22 mouse cellular contexts compared by ENCODE assay signal in genomic region chr8:120180445-120180970, GRCm38 (mm10). TPM values are rescaled to one million over a fixed set of nuclear protein-coding genes. Genes with fewer than 3 reads are reported as not detected.
DNase-seq lines count a peak whose midpoint lies in the region; ATAC-seq lines count a peak whose summit lies in the region.
"Had no signal": no experiment of that assay in that cellular context is flagged by ENCODE, and none has a peak within 500 bp of the region (broad histone marks: within the 10 kb centered on the region; RNA-seq: fewer than 3 reads in every experiment).

No protein-coding gene starts in this region.

- peaks cover 63% of the 10 kb centered on the region for H3K4me1 ChIP-seq in heart, embryonic 10.5 days
- peaks cover 62% of the 10 kb centered on the region for H3K4me1 ChIP-seq in midbrain, embryonic 12.5 days
- H3K4me1 ChIP-seq in midbrain, embryonic 16.5 days (ENCODE audit: control insufficient read depth, insufficient read depth, low read length) = peaks cover 41% of the 10 kb centered on the region
- peaks cover 75% of the 10 kb centered on the region for H3K4me1 ChIP-seq in embryonic facial prominence, embryonic 10.5 days
- peaks cover 39% of the 10 kb centered on the region for H3K4me1 ChIP-seq in stomach, embryonic 16.5 days (ENCODE audit: control insufficient read depth, insufficient read depth, low read length)

- H3K36me3 ChIP-seq in heart, embryonic 10.5 days = no peaks in the 10 kb centered on the region
- H3K36me3 ChIP-seq in midbrain, embryonic 12.5 days = no peaks in the 10 kb centered on the region
- no peaks in the 10 kb centered on the region for H3K36me3 ChIP-seq in midbrain, embryonic 16.5 days (ENCODE audit: control insufficient read depth, insufficient read depth, low read length)
- H3K36me3 ChIP-seq in embryonic facial prominence, embryonic 10.5 days (replicated peaks) = no peaks in the 10 kb centered on the region
- H3K36me3 ChIP-seq in stomach, embryonic 16.5 days (ENCODE audit: control insufficient read depth, insufficient read depth, low read length) = no peaks in the 10 kb centered on the region
- H3K36me3 ChIP-seq: heart, embryonic 13.5 days; intestine, embryonic 15.5 days; liver, embryonic 13.5 days; neural tube, embryonic 12.5 days had no signal

- WGBS in heart, embryonic 10.5 days = 55% methylated on average over 7 of the region's 7 CpGs
- WGBS in midbrain, embryonic 12.5 days = 44% methylated on average over 7 of the region's 7 CpGs
- 43% methylated on average over 7 of the region's 7 CpGs for WGBS in midbrain, embryonic 16.5 days
- WGBS in embryonic facial prominence, embryonic 10.5 days = 62% methylated on average over 7 of the region's 7 CpGs
- WGBS in stomach, embryonic 16.5 days = 37% methylated on average over 7 of the region's 7 CpGs

- H3K9me3 ChIP-seq in heart, embryonic 10.5 days = no peaks in the 10 kb centered on the region
- H3K9me3 ChIP-seq in midbrain, embryonic 12.5 days = no peaks in the 10 kb centered on the region
- H3K9me3 ChIP-seq in midbrain, embryonic 16.5 days (replicated peaks; ENCODE audit: control insufficient read depth, low read length, poor library complexity, severe bottlenecking) = no peaks in the 10 kb centered on the region
- no peaks in the 10 kb centered on the region for H3K9me3 ChIP-seq in embryonic facial prominence, embryonic 10.5 days
- H3K9me3 ChIP-seq in stomach, embryonic 16.5 days (replicated peaks; ENCODE audit: control insufficient read depth, low read length) = no peaks in the 10 kb centered on the region
- H3K9me3 ChIP-seq: forebrain, embryonic 13.5 days; heart, embryonic 13.5 days; intestine, embryonic 15.5 days; liver, embryonic 13.5 days; neural tube, embryonic 12.5 days had no signal

- H3K27me3 ChIP-seq in heart, embryonic 10.5 days (ENCODE audit: insufficient read depth, poor library complexity, severe bottlenecking) = peaks cover 22% of the 10 kb centered on the region
- H3K27me3 ChIP-seq in midbrain, embryonic 12.5 days = peaks cover 22% of the 10 kb centered on the region
- H3K27me3 ChIP-seq in midbrain, embryonic 16.5 days (ENCODE audit: control insufficient read depth, insufficient read depth, low read depth, low read length) = no peaks in the 10 kb centered on the region
- peaks cover 35% of the 10 kb centered on the region for H3K27me3 ChIP-seq in embryonic facial prominence, embryonic 10.5 days (replicated peaks; ENCODE audit: low read depth, poor library complexity, severe bottlenecking)
- H3K27me3 ChIP-seq in stomach, embryonic 16.5 days (ENCODE audit: control insufficient read depth, insufficient read depth, low read length) = no peaks in the 10 kb centered on the region
- H3K27me3 ChIP-seq: forebrain, embryonic 13.5 days had no signal

- H3K9ac ChIP-seq in midbrain, embryonic 12.5 days (replicated peaks) = no peak overlapping the region
- H3K9ac ChIP-seq in midbrain, embryonic 16.5 days (ENCODE audit: low read depth, low read length) = no peak overlapping the region
- peak overlapping the region; percentile 26 for H3K9ac ChIP-seq in stomach, embryonic 16.5 days (ENCODE audit: low read length)
- H3K9ac ChIP-seq: forebrain, embryonic 13.5 days; heart, embryonic 13.5 days; intestine, embryonic 15.5 days; liver, embryonic 13.5 days; neural tube, embryonic 12.5 days had no signal

- H3K4me3 ChIP-seq in heart, embryonic 10.5 days = no peak overlapping the region
- H3K4me3 ChIP-seq in midbrain, embryonic 12.5 days = no peak overlapping the region
- no peak overlapping the region for H3K4me3 ChIP-seq in midbrain, embryonic 16.5 days (ENCODE audit: low read depth, low read length)
- no peak overlapping the region for H3K4me3 ChIP-seq in embryonic facial prominence, embryonic 10.5 days
- no peak overlapping the region for H3K4me3 ChIP-seq in stomach, embryonic 16.5 days (replicated peaks; ENCODE audit: low read length)
- H3K4me3 ChIP-seq: forebrain, embryonic 13.5 days; gastrocnemius, adult 2 months; heart, embryonic 13.5 days; intestine, embryonic 15.5 days; liver, embryonic 13.5 days; neural tube, embryonic 12.5 days had no signal

- DNase-seq in heart, embryonic 10.5 days (ENCODE audit: low spot score) = no peak
- DNase-seq in heart, postnatal 25 days (ENCODE audit: low spot score) = no peak
- no peak for DNase-seq in embryonic facial prominence, embryonic 10.5 days (ENCODE audit: low spot score)
- DNase-seq in left cerebral cortex, adult 8-10 months (ENCODE audit: low spot score in 2 of 2) = no peak
- DNase-seq: adrenal gland, postnatal 10 days; B cell, adult 2 months; cerebellum, adult 11-12 months; cerebellum, postnatal 36 days; gastrocnemius, adult 2 months; heart, postnatal 4 days; liver, embryonic 13.5 days; lung, postnatal 14 days; thymus, adult 18-20 months had no signal

- H3K4me2 ChIP-seq in midbrain, embryonic 12.5 days (replicated peaks) = no peak overlapping the region
- no peak overlapping the region for H3K4me2 ChIP-seq in midbrain, embryonic 16.5 days (ENCODE audit: low read length)
- H3K4me2 ChIP-seq in stomach, embryonic 16.5 days (ENCODE audit: low read depth, low read length) = no peak overlapping the region
- H3K4me2 ChIP-seq: forebrain, embryonic 13.5 days; heart, embryonic 13.5 days; intestine, embryonic 15.5 days; liver, embryonic 13.5 days; midbrain, embryonic 11.5 days; neural tube, embryonic 12.5 days had no signal

- intact Hi-C loops in heart, postnatal 25 days (cut with DNase I) = loop anchor here (5.0 kb wide), 1 partner anchor 52 kb away; no protein-coding TSS in a partner anchor

- no peak for ATAC-seq in midbrain, embryonic 12.5 days (ENCODE audit: low FRiP score, low read depth)
- ATAC-seq in midbrain, embryonic 16.5 days = no peak
- no peak for ATAC-seq in stomach, embryonic 16.5 days (ENCODE audit: insufficient read depth, low FRiP score)
- ATAC-seq: forebrain, embryonic 13.5 days; intestine, embryonic 15.5 days had no signal

- 0 out of 2 replicates have a peak overlapping the region, but pooled peaks have one; percentile 17 for H3K27ac ChIP-seq in heart, embryonic 10.5 days
- 0 out of 2 replicates have a peak overlapping the region, but pooled peaks have one; percentile 4 for H3K27ac ChIP-seq in midbrain, embryonic 12.5 days (replicated peaks)
- no peak overlapping the region for H3K27ac ChIP-seq in midbrain, embryonic 16.5 days (ENCODE audit: low read length)
- H3K27ac ChIP-seq in embryonic facial prominence, embryonic 10.5 days (replicated peaks) = peak overlapping the region; percentile 54; the same call in 1 of the 2 replicates
- peak overlapping the region; percentile 33; the same call in 1 of the 2 replicates for H3K27ac ChIP-seq in stomach, embryonic 16.5 days (ENCODE audit: low read length)
- H3K27ac ChIP-seq: heart, embryonic 13.5 days; intestine, embryonic 15.5 days; liver, embryonic 13.5 days; neural tube, embryonic 12.5 days had no signal

RNA-seq across cellular contexts. Expression of gene Fam92b, which starts 3.2 kb away (rescaled TPM):
- polyA plus RNA-seq in heart, embryonic 10.5 days (2016; fragmentation: Nextera tagmentation; extraction: Ambion mirVana) = 0.16 and 0.31 TPM in 2 replicates
- total RNA-seq in heart, postnatal 25 days (2021) = not detected
- polyA plus RNA-seq in midbrain, embryonic 12.5 days (2016; fragmentation: Nextera tagmentation; extraction: Ambion mirVana) = 1.3 and 2.3 TPM in 2 replicates
- polyA plus RNA-seq in midbrain, embryonic 16.5 days (2015; fragmentation: Nextera tagmentation; extraction: Ambion mirVana) = 2.1 and 2.4 TPM in 2 replicates
- 0.83 and 0.86 TPM in 2 replicates for polyA plus RNA-seq in embryonic facial prominence, embryonic 10.5 days (2016; fragmentation: Nextera tagmentation; extraction: Ambion mirVana)
- polyA plus RNA-seq in stomach, embryonic 16.5 days (2015; fragmentation: Nextera tagmentation; extraction: Ambion mirVana) = 0.57 and 0.72 TPM in 2 replicates
- total RNA-seq in left cerebral cortex, adult 8-10 months (2022) = 1 to 10 TPM in 2 of 4 experiments, under 1 TPM in 2; 0.48 to 1.9 (median 0.86) TPM
- total RNA-seq: gastrocnemius, adult 2 months; granulocyte monocyte progenitor cell, adult 5-6 weeks; heart, postnatal 4 days had no signal
- polyA plus RNA-seq: heart, embryonic 13.5 days; liver, embryonic 13.5 days had no signal

RNA-seq across cellular contexts. Expression of gene Gse1, which starts 47.7 kb away (rescaled TPM):
- 12.2 and 13.7 TPM in 2 replicates for polyA plus RNA-seq in heart, embryonic 10.5 days (2016; fragmentation: Nextera tagmentation; extraction: Ambion mirVana)
- 10 to 100 TPM; 20.1 to 25.9 TPM for total RNA-seq in heart, postnatal 25 days (2021)
- polyA plus RNA-seq in midbrain, embryonic 12.5 days (2016; fragmentation: Nextera tagmentation; extraction: Ambion mirVana) = 26.5 and 28.8 TPM in 2 replicates
- polyA plus RNA-seq in midbrain, embryonic 16.5 days (2015; fragmentation: Nextera tagmentation; extraction: Ambion mirVana) = 13.3 and 17.6 TPM in 2 replicates
- 9.9 and 10.2 TPM in 2 replicates for polyA plus RNA-seq in embryonic facial prominence, embryonic 10.5 days (2016; fragmentation: Nextera tagmentation; extraction: Ambion mirVana)
- polyA plus RNA-seq in stomach, embryonic 16.5 days (2015; fragmentation: Nextera tagmentation; extraction: Ambion mirVana) = 6.0 and 6.9 TPM in 2 replicates
- total RNA-seq in left cerebral cortex, adult 8-10 months (2022) = 10 to 100 TPM; 71.5 to 78.0 (median 73.1) TPM
